Mouse (Mus musculus): ENCODE results near the gene Ptrh1. TPM values are rescaled to one million over a fixed set of nuclear protein-coding genes. Genes with fewer than 3 reads are reported as not detected.

Ptrh1 gene
- polyA plus RNA-seq (2012; rRNA removed), result 15.0 and 18.2 TPM in 2 replicates

GRCm38 (mm10) chr2:32775359-32776074, at the start of gene Ptrh1, which contains the start of gene Ttc16:
Gene Ptrh1, plus strand, starts transcription at chr2:32775786.
Gene Ttc16, minus strand, starts transcription at chr2:32775633.

GRCm38 (mm10) chr2:32740916-32741272, 34.7 kb upstream of the Ptrh1 start, which contains the start of gene 6330409D20Rik:
Gene 6330409D20Rik, minus strand, starts transcription at chr2:32741016.

GRCm38 (mm10) chr2:32757056-32757845, 18.3 kb upstream of the Ptrh1 start, which contains the start of gene Tor2a:
Gene Tor2a, plus strand, starts transcription at chr2:32757234.

GRCm38 (mm10) chr2:32784048-32784681, 8.6 kb downstream of the Ptrh1 start, which contains the start of gene Cfap157:
Gene Cfap157, minus strand, starts transcription at chr2:32784428.

Other genes starting within 250 kb of the Ptrh1 start
- 43.7 and 54.8 TPM in 2 replicates for gene Fam102a, start 240.5 kb upstream of the Ptrh1 start, polyA plus RNA-seq (2012; rRNA removed)
- 86.8 and 96.2 TPM in 2 replicates for gene Dpm2, start 204.9 kb upstream of the Ptrh1 start, polyA plus RNA-seq (2012; rRNA removed)
- gene Pip5kl1, start 201.0 kb upstream of the Ptrh1 start, polyA plus RNA-seq (2012; rRNA removed), result 0.16 and 0.27 TPM in 2 replicates
- gene 9430097D07Rik, start 200.1 kb upstream of the Ptrh1 start, polyA plus RNA-seq (2012; rRNA removed), result not detected in 2 replicates
- 5.9 and 7.3 TPM in 2 replicates for gene St6galnac4, start 188.7 kb upstream of the Ptrh1 start, polyA plus RNA-seq (2012; rRNA removed)
- gene St6galnac6, start 176.1 kb upstream of the Ptrh1 start, polyA plus RNA-seq (2012; rRNA removed), result 11.4 and 25.4 TPM in 2 replicates
- 29.4 and 34.1 TPM in 2 replicates for gene Ak1, start 154.0 kb upstream of the Ptrh1 start, polyA plus RNA-seq (2012; rRNA removed)
- gene Eng, start 129.2 kb upstream of the Ptrh1 start, polyA plus RNA-seq (2012; rRNA removed), result 54.6 and 61.2 TPM in 2 replicates
- 50.8 and 58.7 TPM in 2 replicates for gene Fpgs, start 71.6 kb upstream of the Ptrh1 start, polyA plus RNA-seq (2012; rRNA removed)
- 42.2 and 43.4 TPM in 2 replicates for gene Cdk9, start 62.7 kb upstream of the Ptrh1 start, polyA plus RNA-seq (2012; rRNA removed)
- gene Sh2d3c, start 54.7 kb upstream of the Ptrh1 start, polyA plus RNA-seq (2012; rRNA removed), result 7.9 and 8.4 TPM in 2 replicates
- 0.15 TPM in 1 of 2 replicates, not detected in the other for gene 6330409D20Rik, start 34.8 kb upstream of the Ptrh1 start, polyA plus RNA-seq (2012; rRNA removed)
- 45.8 and 55.4 TPM in 2 replicates for gene Tor2a, start 18.6 kb upstream of the Ptrh1 start, polyA plus RNA-seq (2012; rRNA removed)
- 0.16 and 0.66 TPM in 2 replicates for gene Ttc16, start 153 bp upstream of the Ptrh1 start, polyA plus RNA-seq (2012; rRNA removed)
- gene Cfap157, start 8.6 kb downstream of the Ptrh1 start, polyA plus RNA-seq (2012; rRNA removed), result not detected in 2 replicates
- 2.1 and 2.5 TPM in 2 replicates for gene Stxbp1, start 71.5 kb downstream of the Ptrh1 start, polyA plus RNA-seq (2012; rRNA removed)
- 59.8 and 60.1 TPM in 2 replicates for gene Fam129b, start 100.3 kb downstream of the Ptrh1 start, polyA plus RNA-seq (2012; rRNA removed)
- gene Rpl12, start 185.8 kb downstream of the Ptrh1 start, polyA plus RNA-seq (2012; rRNA removed), result 111 and 134 TPM in 2 replicates
- 7.1 and 8.3 TPM in 2 replicates for gene Lrsam1, start 185.8 kb downstream of the Ptrh1 start, polyA plus RNA-seq (2012; rRNA removed)
- 90.7 and 198 TPM in 2 replicates for gene Slc2a8, start 206.3 kb downstream of the Ptrh1 start, polyA plus RNA-seq (2012; rRNA removed)